Mouse (Mus musculus): Measurements from ENCODE around the gene Cldn20. TPM values are rescaled to one million over a fixed set of nuclear protein-coding genes. Genes with fewer than 3 reads are reported as not detected.

Cldn20 gene
- polyA plus RNA-seq, 1 experiment: 0.19 TPM

DNA sequence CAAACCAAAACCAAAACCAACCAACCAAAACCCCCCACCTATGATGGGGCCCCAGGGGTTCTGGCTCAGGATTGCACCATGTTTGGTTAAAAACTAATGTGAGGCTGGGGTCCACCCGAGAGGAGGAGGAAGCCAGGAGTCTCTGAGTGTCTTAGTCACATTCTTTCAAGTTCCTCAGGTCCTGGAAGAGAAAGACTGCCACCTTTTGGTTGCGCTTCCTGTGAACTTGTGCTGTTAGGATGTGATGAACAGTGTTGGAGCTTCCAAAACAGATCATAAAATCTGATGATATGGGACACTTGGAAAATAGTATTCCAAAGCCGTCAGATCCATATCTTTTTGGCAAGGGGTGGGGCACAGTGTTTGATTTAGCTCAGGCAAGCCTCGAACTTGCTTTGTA is 31.4 kb upstream of the Cldn20 start:
- H3K36me3 ChIP-seq (ENCODE audit: control insufficient read depth, insufficient read depth): peaks cover 18% of the 10 kb centered on the region
- TF ChIP-seq CEBPB (IDR thresholded peaks at IDR 0.05; ENCODE audit: insufficient read depth, poor library complexity, severe bottlenecking): no peak
- TF ChIP-seq MYOD1 (IDR thresholded peaks at IDR 0.05; ENCODE audit: control insufficient read depth in 1 of 3, insufficient read length in 2 of 3, low read depth in 2 of 3): no peak
- no peak for TF ChIP-seq REST (IDR thresholded peaks at IDR 0.05; ENCODE audit: insufficient read depth, insufficient read length)
- no peak for TF ChIP-seq POLR2AphosphoS2 (IDR thresholded peaks at IDR 0.05; ENCODE audit: insufficient read length, low read depth)
- no peak for TF ChIP-seq TCF12 (IDR thresholded peaks at IDR 0.05; ENCODE audit: insufficient read depth, poor library complexity, severe bottlenecking)
- TF ChIP-seq POLR2A (IDR thresholded peaks at IDR 0.05; ENCODE audit: insufficient read length, low read depth): no peak
- no peak for TF ChIP-seq TCF3 (IDR thresholded peaks at IDR 0.05; ENCODE audit: insufficient read length, low read depth)
- TF ChIP-seq MAX (IDR thresholded peaks at IDR 0.05; ENCODE audit: low read depth): no peak
- no peak for TF ChIP-seq E2F4 (IDR thresholded peaks at IDR 0.05; ENCODE audit: insufficient read depth)
- TF ChIP-seq USF1 (IDR thresholded peaks at IDR 0.05; ENCODE audit: low read depth): no peak
- TF ChIP-seq MYOG (IDR thresholded peaks at IDR 0.05; ENCODE audit: control insufficient read depth in 1 of 3, insufficient read depth in 1 of 3, insufficient read length in 2 of 3, low read depth in 2 of 3): no peak
- no peak for TF ChIP-seq SRF (IDR thresholded peaks at IDR 0.05; ENCODE audit: control insufficient read depth, insufficient read length, low read depth)

DNA sequence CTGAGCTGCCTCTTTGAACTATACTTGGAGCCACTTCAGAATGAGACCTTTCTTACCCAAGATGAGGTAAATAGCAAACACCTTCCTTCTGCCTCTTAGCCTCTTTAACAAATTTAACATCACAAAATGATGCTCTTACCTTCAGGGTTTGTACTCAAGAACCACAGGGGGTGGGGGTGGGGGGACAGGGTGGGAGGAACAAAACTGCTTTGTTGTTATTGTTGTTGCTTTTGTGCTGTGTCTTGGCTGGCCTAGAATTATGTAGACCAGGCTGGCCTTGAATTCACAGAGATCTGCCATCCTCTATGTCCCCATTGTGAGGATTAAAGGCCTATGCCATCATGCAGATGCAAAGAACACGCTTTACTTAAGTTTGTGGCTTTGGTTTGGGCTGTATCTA is 26.6 kb upstream of the Cldn20 start:
- TF ChIP-seq TCF12 (IDR thresholded peaks at IDR 0.05; ENCODE audit: insufficient read depth, poor library complexity, severe bottlenecking) (no peak), MAX (IDR thresholded peaks at IDR 0.05; ENCODE audit: low read depth) (no peak), CEBPB (IDR thresholded peaks at IDR 0.05; ENCODE audit: insufficient read depth, poor library complexity, severe bottlenecking) (no peak), TCF3 (IDR thresholded peaks at IDR 0.05; ENCODE audit: insufficient read length, low read depth) (no peak), USF1 (IDR thresholded peaks at IDR 0.05; ENCODE audit: low read depth) (no peak), E2F4 (IDR thresholded peaks at IDR 0.05; ENCODE audit: insufficient read depth) (no peak), POLR2AphosphoS2 (IDR thresholded peaks at IDR 0.05; ENCODE audit: insufficient read length, low read depth) (no peak), POLR2A (IDR thresholded peaks at IDR 0.05; ENCODE audit: insufficient read length, low read depth) (no peak), REST (IDR thresholded peaks at IDR 0.05; ENCODE audit: insufficient read depth, insufficient read length) (no peak), SRF (IDR thresholded peaks at IDR 0.05; ENCODE audit: control insufficient read depth, insufficient read length, low read depth) (no peak), MYOG (IDR thresholded peaks at IDR 0.05; ENCODE audit: control insufficient read depth in 1 of 3, insufficient read depth in 1 of 3, insufficient read length in 2 of 3, low read depth in 2 of 3) (no peak), MYOD1 (IDR thresholded peaks at IDR 0.05; ENCODE audit: control insufficient read depth in 1 of 3, insufficient read length in 2 of 3, low read depth in 2 of 3) (no peak)
- H3K79me2 ChIP-seq (ENCODE audit: control insufficient read depth, insufficient read depth): no peaks in the 10 kb centered on the region
- H3ac ChIP-seq (ENCODE audit: control insufficient read depth, insufficient read length): no peak overlapping the region
- H3K36me3 ChIP-seq (ENCODE audit: control insufficient read depth, insufficient read depth): peaks cover 35% of the 10 kb centered on the region
- no peaks in the 10 kb centered on the region for H3K27me3 ChIP-seq (ENCODE audit: control insufficient read depth, insufficient read depth, insufficient read length)
- no peak overlapping the region for H3K4me2 ChIP-seq (ENCODE audit: low read depth)
- H3K4me3 ChIP-seq: no peak overlapping the region

More for the DNA sequence above, 31.4 kb upstream of the Cldn20 start:
- no peaks in the 10 kb centered on the region for H3K79me2 ChIP-seq (ENCODE audit: control insufficient read depth, insufficient read depth)
- no peak overlapping the region for H3ac ChIP-seq (ENCODE audit: control insufficient read depth, insufficient read length)
- no peak overlapping the region for H3K4me3 ChIP-seq
- H3K4me2 ChIP-seq (ENCODE audit: low read depth): no peak overlapping the region
- H3K27me3 ChIP-seq (ENCODE audit: control insufficient read depth, insufficient read depth, insufficient read length): no peaks in the 10 kb centered on the region

- Histone ChIP-seq H3K79me2 (ENCODE audit: control insufficient read depth, insufficient read depth) (no peaks in the 10 kb centered on the region), H3K36me3 (ENCODE audit: control insufficient read depth, insufficient read depth) (peaks cover 39% of the 10 kb centered on the region), H3K4me3 (no peak overlapping the region), H3K4me2 (ENCODE audit: low read depth) (no peak overlapping the region), H3ac (ENCODE audit: control insufficient read depth, insufficient read length) (no peak overlapping the region), H3K27me3 (ENCODE audit: control insufficient read depth, insufficient read depth, insufficient read length) (no peaks in the 10 kb centered on the region)
- no peak for TF ChIP-seq POLR2A (IDR thresholded peaks at IDR 0.05; ENCODE audit: insufficient read length, low read depth)
- no peak for TF ChIP-seq CEBPB (IDR thresholded peaks at IDR 0.05; ENCODE audit: insufficient read depth, poor library complexity, severe bottlenecking)
- no peak for TF ChIP-seq SRF (IDR thresholded peaks at IDR 0.05; ENCODE audit: control insufficient read depth, insufficient read length, low read depth)
- no peak for TF ChIP-seq E2F4 (IDR thresholded peaks at IDR 0.05; ENCODE audit: insufficient read depth)
Measured at GRCm38 (mm10) chr17:3506508-3506907, 25.8 kb upstream of the Cldn20 start.

DNA sequence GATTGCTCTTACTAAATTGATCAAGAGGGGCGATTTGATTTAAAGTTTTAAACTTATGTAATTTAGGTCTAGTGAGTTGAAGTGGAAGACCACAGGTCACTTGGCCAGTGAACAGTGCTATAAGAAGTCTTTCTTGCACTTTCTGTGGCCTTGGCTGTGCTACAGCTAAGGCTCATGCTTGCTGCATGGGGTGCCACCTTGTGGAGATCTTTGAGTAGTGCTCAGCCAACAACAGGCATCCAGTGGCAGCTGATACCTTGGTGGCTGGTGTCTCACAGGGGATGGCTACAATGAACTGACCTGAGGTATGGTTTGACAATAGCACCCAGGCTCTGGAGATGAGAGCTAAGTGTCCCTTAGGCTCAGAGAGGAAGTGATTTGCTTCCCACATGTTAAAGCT is 22.5 kb upstream of the Cldn20 start:
- TF ChIP-seq POLR2A (IDR thresholded peaks at IDR 0.05; ENCODE audit: insufficient read length, low read depth): no peak
- TF ChIP-seq USF1 (IDR thresholded peaks at IDR 0.05; ENCODE audit: low read depth): no peak
- TF ChIP-seq MYOG (IDR thresholded peaks at IDR 0.05; ENCODE audit: control insufficient read depth in 1 of 3, insufficient read depth in 1 of 3, insufficient read length in 2 of 3, low read depth in 2 of 3): no peak
- no peak for TF ChIP-seq TCF3 (IDR thresholded peaks at IDR 0.05; ENCODE audit: insufficient read length, low read depth)
- no peak for TF ChIP-seq POLR2AphosphoS2 (IDR thresholded peaks at IDR 0.05; ENCODE audit: insufficient read length, low read depth)
- TF ChIP-seq REST (IDR thresholded peaks at IDR 0.05; ENCODE audit: insufficient read depth, insufficient read length): no peak
- no peak overlapping the region for H3K4me2 ChIP-seq (ENCODE audit: low read depth)
- H3K4me3 ChIP-seq: no peak overlapping the region
- peaks cover 37% of the 10 kb centered on the region for H3K36me3 ChIP-seq (ENCODE audit: control insufficient read depth, insufficient read depth)
- H3K27me3 ChIP-seq (ENCODE audit: control insufficient read depth, insufficient read depth, insufficient read length): no peaks in the 10 kb centered on the region
- no peak overlapping the region for H3ac ChIP-seq (ENCODE audit: control insufficient read depth, insufficient read length)
- H3K79me2 ChIP-seq (ENCODE audit: control insufficient read depth, insufficient read depth): no peaks in the 10 kb centered on the region

DNA sequence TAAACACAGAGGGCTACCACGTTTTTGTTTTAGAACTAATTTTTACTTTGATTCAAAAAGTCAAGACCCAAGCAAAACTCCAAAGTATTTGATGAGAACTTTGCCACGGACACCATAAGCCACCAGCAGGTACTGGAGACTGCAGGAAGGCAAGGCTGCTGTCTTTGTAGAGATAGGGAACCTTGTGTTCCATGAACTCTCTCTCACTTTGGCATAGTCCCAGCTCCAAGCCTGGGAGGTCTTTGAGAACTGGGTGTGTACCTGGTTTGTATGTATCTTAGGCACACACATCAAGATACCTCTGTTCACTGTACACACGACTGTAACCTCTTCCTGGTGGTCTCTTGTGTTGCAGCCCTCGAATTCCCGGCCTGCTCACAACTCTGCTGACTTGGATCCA is 18.0 kb upstream of the Cldn20 start:
- TF ChIP-seq POLR2AphosphoS2 (IDR thresholded peaks at IDR 0.05; ENCODE audit: insufficient read length, low read depth): no peak
- no peak for TF ChIP-seq USF1 (IDR thresholded peaks at IDR 0.05; ENCODE audit: low read depth)
- no peak for TF ChIP-seq SRF (IDR thresholded peaks at IDR 0.05; ENCODE audit: control insufficient read depth, insufficient read length, low read depth)
- TF ChIP-seq MYOG (IDR thresholded peaks at IDR 0.05; ENCODE audit: control insufficient read depth in 1 of 3, insufficient read depth in 1 of 3, insufficient read length in 2 of 3, low read depth in 2 of 3): no peak
- TF ChIP-seq POLR2A (IDR thresholded peaks at IDR 0.05; ENCODE audit: insufficient read length, low read depth): no peak
- TF ChIP-seq TCF3 (IDR thresholded peaks at IDR 0.05; ENCODE audit: insufficient read length, low read depth): no peak
- TF ChIP-seq E2F4 (IDR thresholded peaks at IDR 0.05; ENCODE audit: insufficient read depth): no peak
- no peak for TF ChIP-seq MYOD1 (IDR thresholded peaks at IDR 0.05; ENCODE audit: control insufficient read depth in 1 of 3, insufficient read length in 2 of 3, low read depth in 2 of 3)
- Histone ChIP-seq H3K79me2 (ENCODE audit: control insufficient read depth, insufficient read depth) (no peaks in the 10 kb centered on the region), H3ac (ENCODE audit: control insufficient read depth, insufficient read length) (no peak overlapping the region), H3K4me3 (no peak overlapping the region), H3K27me3 (ENCODE audit: control insufficient read depth, insufficient read depth, insufficient read length) (no peaks in the 10 kb centered on the region), H3K4me2 (ENCODE audit: low read depth) (no peak overlapping the region), H3K36me3 (ENCODE audit: control insufficient read depth, insufficient read depth) (peaks cover 32% of the 10 kb centered on the region)
